Mouse (Mus musculus) liver, postnatal 0 days (tissue): ENCODE results near the gene Sertad3. TPM values are rescaled to one million over a fixed set of nuclear protein-coding genes. Genes with fewer than 3 reads are reported as not detected.

Experiments used
- ATAC-seq: fragments of 200-750 bp; cut with Nextera tagmentation; 2 replicates; pipeline ENCODE4 v1.8.0; 2017; ENCODE audit warnings: mild to moderate bottlenecking, moderate library complexity
- DNase-seq: peaks from one replicate; pipeline ENCODE4 v3.0.0-alpha.2; 2016
- H3K27ac ChIP-seq: fragments of 300-500 bp; sonication (generic); 2 replicates; pipeline ENCODE4 v1.5.1; 2014; ENCODE audit warnings: antibody characterized with exemption, moderate library complexity, mild to moderate bottlenecking, low read depth
- H3K27me3 ChIP-seq: fragments of 300-500 bp; sonication (generic); 2 replicates; pipeline ENCODE4 v1.6.1; 2014; ENCODE audit warnings: low read length, control low read depth, mixed read lengths; ENCODE audit not compliant: insufficient read depth
- H3K36me3 ChIP-seq: fragments of 300-500 bp; sonication (generic); replicated peaks from 2 replicates; pipeline ENCODE4 v1.6.1; 2014; ENCODE audit warnings: mild to moderate bottlenecking, control low read depth, low read length, moderate library complexity, mixed read lengths; ENCODE audit not compliant: insufficient read depth
- H3K4me1 ChIP-seq: fragments of 300-500 bp; sonication (generic); 2 replicates; pipeline ENCODE4 v1.6.1; 2014; ENCODE audit warnings: antibody characterized with exemption, mild to moderate bottlenecking, control low read depth; ENCODE audit not compliant: insufficient read depth
- H3K4me2 ChIP-seq: fragments of 300-500 bp; sonication (generic); 2 replicates; pipeline ENCODE4 v1.6.1; 2014; ENCODE audit warnings: low read depth, mild to moderate bottlenecking, low read length, moderate library complexity, mixed read lengths
- H3K4me3 ChIP-seq: fragments of 300-500 bp; sonication (generic); 2 replicates; pipeline ENCODE4 v1.5.1; 2014; ENCODE audit warnings: low read depth, low read length
- H3K9ac ChIP-seq: fragments of 300-500 bp; sonication (generic); replicated peaks from 2 replicates; pipeline ENCODE4 v1.6.1; 2014; ENCODE audit warnings: mild to moderate bottlenecking, moderate library complexity
- H3K9me3 ChIP-seq: fragments of 300-500 bp; sonication (generic); 2 replicates; pipeline ENCODE4 v1.6.1; 2016; ENCODE audit warnings: mild to moderate bottlenecking, control low read depth, low read length, mixed read lengths
- CTCF ChIP-seq: sonication (generic); IDR thresholded peaks from 2 replicates; pipeline ENCODE4 v1.5.1; 2016; ENCODE audit warnings: antibody characterized with exemption, low read depth
- EP300 ChIP-seq: IDR thresholded peaks from 2 replicates; pipeline ENCODE4 v1.6.1; 2016; ENCODE audit warnings: antibody characterized with exemption, low read depth, mild to moderate bottlenecking
- WGBS: fragments of 180-500 bp; shearing (Covaris S2); extraction: QIAGEN DNeasy Blood & Tissue Kit; methylation state at CpG from one replicate; pipeline ENCODE4 v1.1.7; 2014; ENCODE audit not compliant: insufficient replicate concordance; 5-methylcytosine and 5-hydroxymethylcytosine counted together
- polyA plus RNA-seq: library from polyadenylated mRNA; unstranded; fragments of >200 nt; fragmentation: Nextera tagmentation; extraction: Ambion mirVana; gene quantifications from 2 replicates; pipeline ENCODE4 v1.2.1, GENCODE M21; 2015

Gene Sertad3
- polyA plus RNA-seq, 1 experiment from 2014 or later: 17.0 TPM

GRCm38 (mm10) chr7:27472596-27472995 is 972 bp upstream of the Sertad3 start:
- TF ChIP-seq CTCF (no peak), EP300 (no peak)
- no peaks in the 10 kb centered on the region for H3K27me3 ChIP-seq
- peak; percentile 28 for DNase-seq
- H3K9ac ChIP-seq: peak overlapping the region; percentile 72
- peaks cover 19% of the 10 kb centered on the region for H3K36me3 ChIP-seq
- peak overlapping the region; percentile 99 for H3K27ac ChIP-seq
- no peak for ATAC-seq
- H3K9me3 ChIP-seq: no peaks in the 10 kb centered on the region
- peak overlapping the region; percentile 74 for H3K4me2 ChIP-seq
- peak overlapping the region; percentile 92 for H3K4me3 ChIP-seq
- peaks cover 25% of the 10 kb centered on the region for H3K4me1 ChIP-seq
- WGBS: 7% methylated on average over 7 of the region's 7 CpGs

GRCm38 (mm10) chr7:27473835-27474489 is 394 bp downstream of the Sertad3 start:
- peaks cover 39% of the 10 kb centered on the region for H3K4me1 ChIP-seq
- no peaks in the 10 kb centered on the region for H3K27me3 ChIP-seq
- no peaks in the 10 kb centered on the region for H3K9me3 ChIP-seq
- H3K4me2 ChIP-seq: peak overlapping the region; percentile 74
- peak overlapping the region; percentile 92 for H3K9ac ChIP-seq
- peak overlapping the region; percentile 92 for H3K4me3 ChIP-seq
- H3K36me3 ChIP-seq: peaks cover 23% of the 10 kb centered on the region
- TF ChIP-seq CTCF (no peak), EP300 (no peak)
- peak overlapping the region; percentile 99 for H3K27ac ChIP-seq
- no peak for DNase-seq
- WGBS: under 1% methylated on average over 34 of the region's 34 CpGs
- peak; percentile 1; the same call in 1 of the 2 replicates for ATAC-seq

GRCm38 (mm10) chr7:27474490-27474954 is 954 bp downstream of the Sertad3 start:
- peaks cover 23% of the 10 kb centered on the region for H3K36me3 ChIP-seq
- DNase-seq (peak; percentile 99), ATAC-seq (peak; percentile 85)
- peak overlapping the region; percentile 74 for H3K4me2 ChIP-seq
- H3K9me3 ChIP-seq: no peaks in the 10 kb centered on the region
- peak overlapping the region; percentile 92 for H3K9ac ChIP-seq
- no peaks in the 10 kb centered on the region for H3K27me3 ChIP-seq
- peak overlapping the region; percentile 99 for H3K27ac ChIP-seq
- H3K4me3 ChIP-seq: peak overlapping the region; percentile 92
- WGBS: under 1% methylated on average over 23 of the region's 23 CpGs
- peaks cover 43% of the 10 kb centered on the region for H3K4me1 ChIP-seq
- peak; percentile 46 for TF ChIP-seq EP300
- peak; percentile 84 for TF ChIP-seq CTCF

- H3K4me1 ChIP-seq: peaks cover 49% of the 10 kb centered on the region
- DNase-seq (no peak), ATAC-seq (no peak)
- H3K27ac ChIP-seq: peak overlapping the region; percentile 99
- peaks cover 23% of the 10 kb centered on the region for H3K36me3 ChIP-seq
- no peaks in the 10 kb centered on the region for H3K9me3 ChIP-seq
- H3K9ac ChIP-seq: peak overlapping the region; percentile 63
- 79% methylated on average over 2 of the region's 2 CpGs for WGBS
- H3K4me3 ChIP-seq: peak overlapping the region; percentile 92
- TF ChIP-seq CTCF (no peak), EP300 (no peak)
- peak overlapping the region; percentile 74 for H3K4me2 ChIP-seq
- no peaks in the 10 kb centered on the region for H3K27me3 ChIP-seq
Measured at GRCm38 (mm10) chr7:27475596-27475995, 2.0 kb downstream of the Sertad3 start.

- Histone ChIP-seq H3K9ac (no peak overlapping the region; the same call in none of the 2 replicates), H3K4me1 (peaks cover 52% of the 10 kb centered on the region), H3K36me3 (peaks cover 23% of the 10 kb centered on the region), H3K9me3 (no peaks in the 10 kb centered on the region), H3K4me2 (peak overlapping the region; percentile 74), H3K27me3 (no peaks in the 10 kb centered on the region), H3K4me3 (no peak overlapping the region), H3K27ac (peak overlapping the region; percentile 99; the same call in 1 of the 2 replicates)
- TF ChIP-seq CTCF (no peak), EP300 (no peak)
- 80% methylated on average over 14 of the region's 14 CpGs for WGBS
- ATAC-seq: no peak
- peak; percentile 25 for DNase-seq
Measured at GRCm38 (mm10) chr7:27476098-27476635, 2.6 kb downstream of the Sertad3 start.

- Histone ChIP-seq H3K4me1 (peaks cover 47% of the 10 kb centered on the region), H3K4me3 (no peak overlapping the region), H3K4me2 (no peak overlapping the region), H3K36me3 (peaks cover 23% of the 10 kb centered on the region), H3K9ac (0 out of 2 replicates have a peak overlapping the region, but pooled peaks have one; percentile 26), H3K27me3 (no peaks in the 10 kb centered on the region), H3K9me3 (no peaks in the 10 kb centered on the region), H3K27ac (peak overlapping the region; percentile 91)
- DNase-seq (no peak), ATAC-seq (no peak)
- 52% methylated on average over 7 of the region's 7 CpGs for WGBS
- no peak for TF ChIP-seq EP300
- no peak for TF ChIP-seq CTCF
Measured at GRCm38 (mm10) chr7:27478561-27478960, 5.0 kb downstream of the Sertad3 start.
